Mouse (Mus musculus): ENCODE measurements around the gene Krtap4-7.

GRCm38 (mm10) chr11:99659256-99659655 lies 15.4 kb upstream of the Krtap4-7 start:
- no peak for TF ChIP-seq MAX (IDR thresholded peaks at IDR 0.05; ENCODE audit: low read depth)
- no peak for TF ChIP-seq E2F4 (IDR thresholded peaks at IDR 0.05; ENCODE audit: insufficient read depth)
- no peak for TF ChIP-seq POLR2A (IDR thresholded peaks at IDR 0.05; ENCODE audit: insufficient read length, low read depth)
- no peak for TF ChIP-seq TCF12 (IDR thresholded peaks at IDR 0.05; ENCODE audit: insufficient read depth, poor library complexity, severe bottlenecking)
- no peak for TF ChIP-seq CEBPB (IDR thresholded peaks at IDR 0.05; ENCODE audit: insufficient read depth, poor library complexity, severe bottlenecking)
- no peak for TF ChIP-seq MYOG (IDR thresholded peaks at IDR 0.05; ENCODE audit: control insufficient read depth in 1 of 3, insufficient read depth in 1 of 3, insufficient read length in 2 of 3, low read depth in 2 of 3)
- no peak for TF ChIP-seq USF1 (IDR thresholded peaks at IDR 0.05; ENCODE audit: low read depth)
- TF ChIP-seq POLR2AphosphoS2 (IDR thresholded peaks at IDR 0.05; ENCODE audit: insufficient read length, low read depth), result no peak
- TF ChIP-seq TCF3 (IDR thresholded peaks at IDR 0.05; ENCODE audit: insufficient read length, low read depth), result no peak
- no peak for TF ChIP-seq MYOD1 (IDR thresholded peaks at IDR 0.05; ENCODE audit: control insufficient read depth in 1 of 3, insufficient read length in 2 of 3, low read depth in 2 of 3)
- TF ChIP-seq SRF (IDR thresholded peaks at IDR 0.05; ENCODE audit: control insufficient read depth, insufficient read length, low read depth), result no peak

Data from myocyte (in vitro differentiated cells).